Mouse (Mus musculus): ENCODE measurements around the gene Asic4. TPM values are rescaled to one million over a fixed set of nuclear protein-coding genes. Genes with fewer than 3 reads are reported as not detected.
A peak's percentile ranks its signal among the peaks of the same experiment; 100 is the strongest.

The Asic4 gene
- polyA plus RNA-seq, 1 experiment, result 0.02 TPM

DNA sequence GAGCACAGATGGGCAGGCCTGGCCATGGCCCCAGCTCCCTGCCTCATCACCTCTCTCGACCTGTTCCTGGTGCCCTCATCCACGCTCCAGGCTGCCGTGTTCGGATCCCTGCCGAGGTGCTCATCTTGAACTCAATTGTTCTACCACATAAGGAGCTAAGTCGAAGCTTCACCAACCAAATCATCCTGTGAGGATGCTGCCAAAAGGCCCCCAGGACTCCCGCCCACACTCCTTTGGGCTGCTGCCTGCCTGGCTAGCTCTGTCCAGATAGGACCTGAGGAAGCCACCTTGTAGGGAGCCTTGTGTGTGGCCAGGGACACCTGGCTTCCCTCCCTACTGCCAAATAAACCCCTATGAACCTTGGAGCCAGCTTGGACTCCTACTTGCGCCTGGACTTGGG, 7.4 kb upstream of the Asic4 start:
- Histone ChIP-seq H3K27ac (ENCODE audit: insufficient read depth, low read length) (no peak overlapping the region), H3K36me3 (ENCODE audit: control insufficient read depth, insufficient read depth, low read length) (peaks cover 5% of the 10 kb centered on the region; the same call in 1 of the 2 replicates), H3K4me1 (ENCODE audit: control insufficient read depth, insufficient read depth, insufficient read length) (peaks cover 6% of the 10 kb centered on the region), H3K4me3 (ENCODE audit: extremely low read depth, insufficient read depth, insufficient read length) (no peak overlapping the region), H3K27me3 (ENCODE audit: control insufficient read depth, insufficient read depth, low read length) (peaks cover 6% of the 10 kb centered on the region)
- WGBS, result 88% methylated on average over 8 of the region's 8 CpGs
- DNase-seq (ENCODE audit: low read depth in 1 of 2, low spot score in 2 of 2), result no peak
- no peak for TF ChIP-seq CTCF (IDR thresholded peaks at IDR 0.05; ENCODE audit: extremely low read depth, insufficient read depth, insufficient read length, insufficient replicate concordance)
- TF ChIP-seq POLR2A (IDR thresholded peaks at IDR 0.05; ENCODE audit: low read depth, low read length), result no peak

DNA sequence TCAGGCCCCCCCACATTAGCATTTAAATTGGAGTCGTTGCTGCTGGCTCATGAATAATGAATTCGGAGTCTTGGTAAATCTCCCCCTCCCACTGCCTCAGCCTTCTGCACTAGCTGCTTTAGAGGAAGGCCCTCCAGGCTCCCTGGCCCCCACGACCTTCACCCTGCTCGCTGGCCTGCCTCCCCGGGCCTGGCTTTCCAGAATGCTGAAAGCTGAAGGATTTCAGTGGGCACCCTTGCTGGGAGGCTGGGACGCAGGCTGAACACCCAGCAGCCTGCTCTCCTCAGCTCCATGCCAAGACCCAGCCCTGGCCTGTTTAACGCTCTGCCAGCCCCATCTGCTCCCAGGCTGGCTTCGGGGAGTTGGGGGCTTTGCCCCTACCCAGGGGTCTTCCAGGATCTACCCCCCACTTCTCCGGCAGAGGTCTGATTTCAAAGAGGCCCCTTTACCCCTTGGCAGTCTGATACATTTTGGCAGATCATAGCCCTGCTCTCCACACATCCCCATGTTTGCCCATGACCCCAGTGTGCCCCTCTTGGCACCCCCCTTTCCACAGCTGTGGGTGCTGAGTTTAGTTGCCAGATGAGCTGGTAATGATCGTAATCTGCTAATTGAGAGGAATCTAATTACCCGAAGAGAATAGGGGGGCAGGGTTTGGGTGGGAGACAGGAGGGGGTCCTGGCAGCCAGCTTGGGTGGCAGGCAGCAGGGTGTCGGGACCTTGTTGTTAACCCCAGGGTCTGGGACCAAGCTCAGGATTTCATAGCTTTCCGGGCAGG, 6.8 kb upstream of the Asic4 start:
- no peak for DNase-seq (ENCODE audit: low read depth in 1 of 2, low spot score in 2 of 2)
- 77% methylated on average over 13 of the region's 13 CpGs for WGBS

GRCm38 (mm10) chr1:75444208-75444607, 6.0 kb upstream of the Asic4 start:
- no peak for TF ChIP-seq CTCF (IDR thresholded peaks at IDR 0.05; ENCODE audit: extremely low read depth, insufficient read depth, insufficient read length, insufficient replicate concordance)
- TF ChIP-seq POLR2A (IDR thresholded peaks at IDR 0.05; ENCODE audit: low read depth, low read length), result no peak
- no peak overlapping the region for H3K27ac ChIP-seq (ENCODE audit: insufficient read depth, low read length)

More for the DNA sequence above, 6.8 kb upstream of the Asic4 start:
- Histone ChIP-seq H3K4me3 (ENCODE audit: extremely low read depth, insufficient read depth, insufficient read length) (no peak overlapping the region), H3K27me3 (ENCODE audit: control insufficient read depth, insufficient read depth, low read length) (peaks cover 10% of the 10 kb centered on the region), H3K27ac (ENCODE audit: insufficient read depth, low read length) (no peak overlapping the region), H3K4me1 (ENCODE audit: control insufficient read depth, insufficient read depth, insufficient read length) (peaks cover 6% of the 10 kb centered on the region), H3K36me3 (ENCODE audit: control insufficient read depth, insufficient read depth, low read length) (peaks cover 5% of the 10 kb centered on the region; the same call in 1 of the 2 replicates)
- no peak for TF ChIP-seq POLR2A (IDR thresholded peaks at IDR 0.05; ENCODE audit: low read depth, low read length)

DNA sequence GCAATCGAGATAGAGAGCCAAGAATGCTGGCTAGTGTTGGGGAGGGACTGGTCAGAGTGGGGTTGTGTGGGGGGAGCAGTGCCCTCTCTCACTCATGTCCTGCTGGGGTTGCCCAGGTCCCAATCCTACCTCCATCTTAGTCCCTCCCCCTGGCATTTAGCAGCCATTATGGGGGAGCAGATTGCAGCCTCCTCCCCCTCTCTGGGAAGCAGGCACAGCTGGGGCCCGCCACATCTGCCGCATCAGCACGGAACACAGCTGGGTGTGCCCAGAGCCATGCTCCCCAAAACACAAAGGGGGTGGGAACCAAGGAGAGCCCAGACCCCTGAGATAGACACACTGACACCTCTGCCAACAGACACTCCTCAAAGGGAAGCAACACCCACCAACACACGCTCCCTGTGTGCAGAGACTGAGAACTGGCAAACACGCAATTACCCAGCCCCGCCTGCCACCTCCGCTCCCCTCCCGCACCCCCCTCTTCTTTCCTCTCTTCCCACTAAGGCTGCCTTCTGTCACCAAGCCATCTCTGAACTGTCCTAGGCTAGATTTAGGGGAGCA, 5.0 kb upstream of the Asic4 start:
- H3K27me3 ChIP-seq (ENCODE audit: control insufficient read depth, insufficient read depth, low read length), result peaks cover 21% of the 10 kb centered on the region
- TF ChIP-seq POLR2A (IDR thresholded peaks at IDR 0.05; ENCODE audit: low read depth, low read length) (no peak), CTCF (IDR thresholded peaks at IDR 0.05; ENCODE audit: extremely low read depth, insufficient read depth, insufficient read length, insufficient replicate concordance) (no peak)
- 10% methylated on average over 9 of the region's 9 CpGs for WGBS
- H3K4me1 ChIP-seq (ENCODE audit: control insufficient read depth, insufficient read depth, insufficient read length), result peaks cover 10% of the 10 kb centered on the region
- no peak for DNase-seq (ENCODE audit: low read depth in 1 of 2, low spot score in 2 of 2)
- H3K4me3 ChIP-seq (ENCODE audit: extremely low read depth, insufficient read depth, insufficient read length), result no peak overlapping the region
- H3K27ac ChIP-seq (ENCODE audit: insufficient read depth, low read length), result no peak overlapping the region
- H3K36me3 ChIP-seq (ENCODE audit: control insufficient read depth, insufficient read depth, low read length), result peaks cover 5% of the 10 kb centered on the region; the same call in 1 of the 2 replicates

More at GRCm38 (mm10) chr1:75444208-75444607, 6.0 kb upstream of the Asic4 start:
- 59% methylated on average over 3 of the region's 3 CpGs for WGBS
- no peak overlapping the region for H3K4me3 ChIP-seq (ENCODE audit: extremely low read depth, insufficient read depth, insufficient read length)
- peaks cover 5% of the 10 kb centered on the region; the same call in 1 of the 2 replicates for H3K36me3 ChIP-seq (ENCODE audit: control insufficient read depth, insufficient read depth, low read length)
- H3K27me3 ChIP-seq (ENCODE audit: control insufficient read depth, insufficient read depth, low read length), result peaks cover 15% of the 10 kb centered on the region
- no peak for DNase-seq (ENCODE audit: low read depth in 1 of 2, low spot score in 2 of 2)
- H3K4me1 ChIP-seq (ENCODE audit: control insufficient read depth, insufficient read depth, insufficient read length), result peaks cover 9% of the 10 kb centered on the region

DNA sequence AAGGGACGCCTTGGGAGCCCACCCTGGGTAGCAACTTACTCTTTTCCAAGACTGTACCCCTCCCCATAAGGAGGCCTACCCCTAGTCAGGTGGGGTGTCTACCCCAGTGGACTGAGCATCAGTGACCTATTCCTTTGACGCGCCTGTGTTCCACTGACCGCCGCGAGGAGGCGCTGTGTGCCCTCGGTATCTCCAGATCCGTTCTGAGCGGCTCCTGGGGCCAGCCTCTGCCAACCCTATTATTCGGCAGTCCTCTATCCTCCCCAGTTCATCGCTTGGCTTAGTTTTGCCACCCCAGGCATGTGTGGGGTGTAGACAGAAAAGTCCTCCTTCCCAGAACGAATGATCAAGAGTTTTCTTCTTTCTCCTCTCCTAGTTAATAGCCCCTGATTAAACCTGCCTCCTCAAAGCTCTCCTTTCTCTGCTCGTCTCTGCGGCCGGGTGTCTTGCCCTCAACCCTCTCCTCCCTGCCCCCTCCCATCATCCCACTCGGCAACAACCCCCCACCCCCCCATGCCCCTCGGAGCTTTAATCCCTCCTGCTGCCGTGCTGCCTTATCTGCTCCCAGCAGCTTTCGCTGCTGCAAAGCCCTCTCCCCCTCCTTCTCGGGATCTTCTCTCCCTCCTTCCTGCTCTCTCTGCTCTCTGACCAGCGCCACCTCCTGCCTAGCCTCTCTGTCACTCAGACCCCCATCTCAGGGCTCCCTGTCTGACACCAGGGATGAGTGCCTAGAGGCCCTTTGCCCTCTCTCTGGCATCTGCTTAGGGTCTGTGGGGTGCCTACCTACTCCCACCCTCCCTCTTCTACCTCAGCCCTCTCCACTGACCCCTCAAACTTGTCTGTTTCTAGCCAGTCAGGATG, 4.3 kb upstream of the Asic4 start:
- Histone ChIP-seq H3K27me3 (ENCODE audit: control insufficient read depth, insufficient read depth, low read length) (peaks cover 26% of the 10 kb centered on the region), H3K4me3 (ENCODE audit: extremely low read depth, insufficient read depth, insufficient read length) (no peak overlapping the region; the same call in 1 of the 2 replicates), H3K27ac (ENCODE audit: insufficient read depth, low read length) (no peak overlapping the region), H3K4me1 (ENCODE audit: control insufficient read depth, insufficient read depth, insufficient read length) (peaks cover 14% of the 10 kb centered on the region), H3K36me3 (ENCODE audit: control insufficient read depth, insufficient read depth, low read length) (0 out of 2 replicates have a peak, but pooled peaks cover 2% of the 10 kb centered on the region)
- peak; percentile 95 for TF ChIP-seq CTCF (IDR thresholded peaks at IDR 0.05; ENCODE audit: extremely low read depth, insufficient read depth, insufficient read length, insufficient replicate concordance)
- TF ChIP-seq POLR2A (IDR thresholded peaks at IDR 0.05; ENCODE audit: low read depth, low read length), result no peak
- WGBS, result under 1% methylated on average over 22 of the region's 22 CpGs
- peak; percentile 14 to 64 for DNase-seq (ENCODE audit: low read depth in 1 of 2, low spot score in 2 of 2)

- Histone ChIP-seq H3K4me1 (ENCODE audit: control insufficient read depth, insufficient read depth, insufficient read length) (peaks cover 14% of the 10 kb centered on the region), H3K4me3 (ENCODE audit: extremely low read depth, insufficient read depth, insufficient read length) (no peak overlapping the region), H3K27ac (ENCODE audit: insufficient read depth, low read length) (no peak overlapping the region), H3K36me3 (ENCODE audit: control insufficient read depth, insufficient read depth, low read length) (0 out of 2 replicates have a peak, but pooled peaks cover 2% of the 10 kb centered on the region), H3K27me3 (ENCODE audit: control insufficient read depth, insufficient read depth, low read length) (peaks cover 33% of the 10 kb centered on the region)
- 6% methylated on average over 20 of the region's 20 CpGs for WGBS
- DNase-seq (ENCODE audit: low read depth in 1 of 2, low spot score in 2 of 2), result no peak
- TF ChIP-seq CTCF (IDR thresholded peaks at IDR 0.05; ENCODE audit: extremely low read depth, insufficient read depth, insufficient read length, insufficient replicate concordance), result no peak
- no peak for TF ChIP-seq POLR2A (IDR thresholded peaks at IDR 0.05; ENCODE audit: low read depth, low read length)
Measured at GRCm38 (mm10) chr1:75446656-75447055, 3.6 kb upstream of the Asic4 start.
